Mouse (Mus musculus) liver, adult (tissue): ENCODE results near the gene Npas3.

ENCODE experiments used
- GATA4 ChIP-seq: IDR thresholded peaks from 2 replicates; pipeline ENCODE4 v1.6.1; 2014; ENCODE audit warnings: mild to moderate bottlenecking, low read length; ENCODE audit not compliant: insufficient replicate concordance

The Npas3 gene

DNA sequence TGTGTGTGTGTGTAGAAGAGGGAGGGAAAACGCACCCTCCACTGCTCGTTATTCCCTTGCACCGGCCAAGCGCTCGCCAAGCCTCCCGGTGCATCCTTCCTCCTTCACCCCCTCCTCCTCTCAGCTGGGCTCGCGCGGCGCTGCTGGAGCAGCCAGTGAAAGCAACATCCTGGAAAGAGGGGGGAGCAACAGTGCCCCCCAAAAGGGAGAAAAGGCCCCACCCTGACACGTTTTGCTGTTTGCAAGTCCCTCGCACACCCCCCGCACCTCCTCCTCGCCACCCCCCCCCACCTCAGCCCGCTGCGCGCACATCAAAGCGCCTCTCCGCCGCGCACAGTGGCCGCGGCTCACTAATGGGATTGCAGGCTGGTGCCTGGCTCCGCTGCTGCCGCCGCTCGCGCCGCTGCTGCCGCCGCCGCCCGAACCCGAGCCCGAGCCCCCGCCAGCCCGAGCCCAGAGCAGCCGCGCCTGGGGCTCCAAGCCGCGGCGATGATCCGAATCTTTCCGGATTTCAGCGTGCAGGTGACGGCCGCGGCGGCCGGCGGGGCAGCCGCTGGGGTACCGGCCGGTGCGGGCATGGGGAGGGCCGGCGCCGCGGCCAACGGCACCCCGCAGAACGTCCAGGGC lies at the start of gene Npas3:
TSS of gene Npas3 (plus strand) at position 577 of the 627 bp plus-strand sequence.
- TF ChIP-seq GATA4 = no peak

DNA sequence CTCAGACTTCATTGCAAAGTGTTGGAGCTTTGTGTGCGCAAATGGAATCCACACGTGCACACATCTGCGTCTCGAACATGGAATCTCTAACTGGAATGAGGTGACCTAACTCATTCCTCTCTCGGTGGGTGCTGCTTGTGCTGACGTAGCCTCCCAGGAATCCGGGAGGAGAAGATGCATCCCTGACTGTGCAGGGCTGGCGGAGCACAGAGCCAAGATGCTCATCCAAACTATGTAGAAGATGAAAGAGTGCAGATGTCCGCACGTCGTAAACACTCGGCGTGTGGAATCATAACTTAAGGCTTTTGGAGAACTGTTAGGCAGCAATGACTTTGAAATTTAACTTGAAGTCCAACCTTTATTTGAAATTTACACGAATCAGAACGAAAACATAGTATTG lies 31.3 kb upstream of the Npas3 start:
- TF ChIP-seq GATA4 = no peak

DNA sequence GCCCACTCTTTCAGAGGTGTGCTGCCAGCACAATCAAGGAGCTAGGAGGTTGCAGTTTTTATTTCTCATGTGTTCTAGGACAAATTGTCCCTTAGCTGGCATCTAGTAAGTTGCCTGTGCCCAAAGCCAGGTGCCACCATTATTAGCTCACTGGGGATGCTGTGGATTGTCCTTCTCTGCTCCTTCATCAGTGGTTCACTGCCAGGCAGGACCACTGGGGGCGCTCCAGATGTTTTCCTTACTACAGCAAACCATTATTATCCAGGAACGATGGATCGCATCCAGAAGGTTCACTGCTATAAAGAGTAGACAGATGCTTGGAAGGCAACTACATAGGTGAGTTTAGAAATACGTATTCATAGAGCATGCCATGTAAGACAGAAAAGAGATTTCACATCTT lies 25.7 kb upstream of the Npas3 start:
- no peak for TF ChIP-seq GATA4

DNA sequence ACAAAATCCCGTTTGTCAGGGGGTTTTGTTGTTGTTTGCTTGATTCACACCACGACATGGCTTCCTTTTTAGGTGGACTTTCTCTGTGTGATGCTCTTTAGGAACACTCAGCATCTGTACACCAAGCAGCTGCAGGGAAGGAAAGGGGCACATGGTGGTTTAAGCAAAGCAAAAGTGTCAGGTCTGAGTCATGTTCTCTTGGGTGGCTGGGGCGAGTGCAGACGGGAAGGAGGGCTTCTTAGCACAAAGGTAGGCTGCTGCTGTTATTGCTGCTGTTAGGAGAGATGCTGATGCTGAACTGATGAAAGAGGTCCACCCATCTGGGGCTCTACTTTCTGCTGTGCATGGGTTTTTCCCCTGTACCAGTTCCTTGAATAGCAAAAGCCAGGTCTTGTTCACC lies 21.1 kb upstream of the Npas3 start:
- no peak for TF ChIP-seq GATA4

DNA sequence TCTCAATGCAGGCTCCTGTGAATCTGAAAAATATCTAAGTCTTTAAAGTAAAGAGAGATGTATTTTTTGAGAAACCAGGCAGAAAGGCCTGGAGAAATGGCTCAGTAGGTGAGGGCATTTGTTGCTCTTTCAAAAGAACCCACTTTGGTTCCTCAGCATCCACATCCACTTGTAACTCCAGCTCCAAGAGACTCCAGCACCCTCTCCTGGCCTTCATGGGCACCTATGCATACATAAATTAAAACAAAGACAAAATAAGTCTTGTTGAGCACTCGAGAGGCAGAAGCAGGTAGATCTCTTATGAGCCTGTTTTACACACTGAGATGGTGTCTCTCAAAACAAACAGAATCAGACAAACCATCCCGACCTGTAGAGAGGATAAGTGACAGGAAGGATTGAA lies 19.1 kb upstream of the Npas3 start:
- no peak for TF ChIP-seq GATA4

DNA sequence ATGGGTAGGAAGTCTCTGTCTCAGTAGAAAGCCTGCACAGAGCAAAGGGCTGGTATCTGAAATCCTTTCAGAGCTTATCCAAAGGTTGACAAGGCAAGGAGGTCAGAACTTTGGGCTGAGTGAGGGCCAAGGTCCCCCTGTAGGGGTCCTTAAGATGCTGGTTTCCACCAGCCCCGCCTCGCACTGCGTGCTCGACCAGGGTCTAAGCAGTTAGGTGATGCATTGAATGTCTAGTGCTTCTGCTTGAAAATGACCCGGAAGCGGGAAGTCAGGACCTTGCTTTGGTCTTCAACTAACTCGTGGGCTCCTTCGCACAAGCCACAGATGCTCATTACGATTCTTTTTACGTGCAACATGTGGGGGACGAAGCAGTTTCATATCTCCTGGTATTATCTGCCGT lies 2.3 kb upstream of the Npas3 start:
- no peak for TF ChIP-seq GATA4

DNA sequence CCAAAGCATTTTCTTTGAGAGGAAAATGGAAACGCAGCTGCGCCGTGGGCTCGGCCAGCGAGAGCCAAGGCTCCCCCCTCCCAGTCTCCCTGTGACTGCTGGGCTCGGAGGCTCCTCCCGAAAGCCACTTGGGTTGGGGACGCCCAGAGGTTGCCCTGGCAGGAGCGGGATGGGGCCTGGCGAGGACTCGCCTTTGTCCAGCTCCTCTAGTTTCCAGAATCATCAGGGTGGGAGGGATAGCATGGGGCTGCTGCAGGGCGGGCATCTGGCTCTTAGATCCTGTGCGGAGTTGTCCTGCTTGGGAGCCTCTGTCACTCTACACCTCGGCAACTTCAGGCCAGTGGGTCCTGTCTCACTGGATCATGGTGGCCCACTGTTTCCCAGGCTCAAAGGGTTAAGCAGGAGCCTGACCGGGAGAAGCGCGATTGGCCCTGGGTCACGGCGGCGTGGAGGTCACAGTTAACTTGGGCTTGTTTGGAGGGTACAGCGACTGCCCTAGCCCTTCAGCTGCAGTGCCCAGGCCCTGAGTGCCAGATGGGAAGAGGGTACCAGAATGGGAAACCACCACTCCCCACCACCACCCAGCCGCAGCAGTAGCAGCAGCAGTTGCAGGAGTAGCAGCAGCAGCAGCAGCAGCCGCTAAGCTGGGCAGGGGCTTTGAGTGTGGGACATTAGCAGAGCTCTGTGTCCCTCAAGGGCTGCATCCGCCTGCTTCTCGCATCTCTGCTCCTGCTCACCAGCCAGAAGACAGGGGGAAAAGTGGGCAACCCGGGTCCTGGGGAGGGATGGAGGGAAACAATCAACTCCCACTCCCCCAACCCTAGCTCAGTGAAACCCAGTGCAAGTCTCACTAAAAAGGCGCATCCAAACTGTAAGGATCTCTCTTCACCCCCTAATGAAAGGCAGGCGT lies 1.6 kb upstream of the Npas3 start:
- TF ChIP-seq GATA4 = no peak

DNA sequence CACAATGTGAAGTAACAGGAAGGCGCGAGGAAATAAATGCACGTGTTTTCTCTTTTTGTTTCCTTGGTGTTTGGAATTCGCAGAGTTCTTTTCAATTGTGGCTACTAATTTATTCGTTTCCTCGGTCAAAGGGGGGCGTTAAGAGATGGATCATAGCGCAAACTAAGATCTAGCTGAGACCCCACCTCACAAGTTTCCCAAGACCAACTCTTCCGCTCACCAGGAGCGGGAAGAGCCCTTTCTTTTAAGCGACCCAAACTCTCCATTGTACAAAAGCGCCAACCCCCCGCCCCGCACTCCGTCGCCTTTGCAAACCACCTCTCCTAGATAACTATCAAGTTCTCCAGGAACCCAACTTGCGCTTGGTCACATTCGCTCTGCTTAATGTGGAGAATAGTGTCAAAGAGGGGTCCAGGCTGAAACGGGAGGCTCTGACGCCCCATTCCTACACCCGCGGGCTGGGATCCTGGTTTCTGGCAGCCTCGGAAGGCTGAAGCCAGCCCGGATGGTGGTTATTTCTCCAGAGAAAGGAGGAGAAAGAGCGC lies 914 bp upstream of the Npas3 start:
- TF ChIP-seq GATA4 = no peak

DNA sequence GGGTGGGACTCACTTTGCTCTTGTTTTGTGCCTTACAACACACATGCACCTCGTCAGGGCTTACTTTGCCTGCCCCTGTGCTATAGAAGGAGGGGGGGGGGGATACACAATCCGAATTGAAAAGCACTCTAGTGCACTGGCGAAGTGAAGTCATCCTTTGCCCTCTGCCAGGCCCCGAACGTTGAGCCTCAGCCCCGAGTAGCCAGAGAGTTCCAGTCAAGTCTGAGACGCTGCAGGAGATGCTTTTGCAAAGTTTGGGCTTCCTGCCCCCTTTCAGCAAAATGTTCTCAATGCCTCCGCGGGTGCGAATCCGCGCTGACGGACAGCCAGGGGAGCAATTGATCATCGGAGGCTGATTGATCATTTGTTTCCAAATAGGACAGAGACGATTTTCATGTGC lies 319 bp downstream of the Npas3 start:
- TF ChIP-seq GATA4 = no peak

DNA sequence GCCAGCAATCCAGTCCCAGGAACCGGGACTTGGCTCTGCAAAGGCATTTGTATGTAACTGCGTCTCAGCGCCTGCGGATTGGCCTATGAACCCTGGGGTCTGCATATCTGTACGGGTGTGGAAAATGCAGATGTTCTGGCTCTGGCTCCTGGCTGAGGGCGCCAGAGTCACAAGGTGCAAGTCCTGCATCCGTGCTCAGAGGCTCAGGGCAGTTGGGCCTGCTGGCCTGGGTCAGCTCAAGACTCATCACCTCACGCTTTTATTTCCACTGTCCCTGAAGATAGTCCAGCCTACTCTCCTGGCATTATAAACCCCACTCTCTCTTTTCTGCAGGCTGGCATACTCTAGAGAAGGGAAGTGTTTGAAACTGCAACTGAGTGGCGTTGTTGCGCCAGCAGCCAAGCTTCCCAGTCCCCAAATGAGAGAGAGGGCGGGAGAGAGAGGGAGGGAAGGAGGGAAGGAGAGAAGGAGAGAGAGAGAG lies 3.3 kb downstream of the Npas3 start:
- no peak for TF ChIP-seq GATA4

DNA sequence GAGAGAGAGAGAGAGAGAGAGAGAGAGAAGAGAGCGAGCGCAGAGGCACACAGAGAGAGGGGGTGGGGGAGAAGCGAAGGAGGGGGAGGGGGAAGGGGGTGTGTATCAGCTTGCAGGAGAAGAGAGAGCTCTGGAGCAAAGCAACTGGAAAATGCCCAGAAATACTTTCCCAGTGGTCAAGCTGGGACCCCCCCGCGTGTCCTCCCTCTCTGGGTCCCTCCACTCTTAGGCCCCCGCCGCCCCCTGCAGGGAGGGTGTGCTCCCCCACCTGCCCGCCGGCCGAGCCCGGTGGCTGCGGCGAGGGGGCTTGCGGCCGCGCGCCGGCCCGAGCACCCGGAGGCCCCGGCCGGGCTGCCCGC lies 3.7 kb downstream of the Npas3 start:
- no peak for TF ChIP-seq GATA4

DNA sequence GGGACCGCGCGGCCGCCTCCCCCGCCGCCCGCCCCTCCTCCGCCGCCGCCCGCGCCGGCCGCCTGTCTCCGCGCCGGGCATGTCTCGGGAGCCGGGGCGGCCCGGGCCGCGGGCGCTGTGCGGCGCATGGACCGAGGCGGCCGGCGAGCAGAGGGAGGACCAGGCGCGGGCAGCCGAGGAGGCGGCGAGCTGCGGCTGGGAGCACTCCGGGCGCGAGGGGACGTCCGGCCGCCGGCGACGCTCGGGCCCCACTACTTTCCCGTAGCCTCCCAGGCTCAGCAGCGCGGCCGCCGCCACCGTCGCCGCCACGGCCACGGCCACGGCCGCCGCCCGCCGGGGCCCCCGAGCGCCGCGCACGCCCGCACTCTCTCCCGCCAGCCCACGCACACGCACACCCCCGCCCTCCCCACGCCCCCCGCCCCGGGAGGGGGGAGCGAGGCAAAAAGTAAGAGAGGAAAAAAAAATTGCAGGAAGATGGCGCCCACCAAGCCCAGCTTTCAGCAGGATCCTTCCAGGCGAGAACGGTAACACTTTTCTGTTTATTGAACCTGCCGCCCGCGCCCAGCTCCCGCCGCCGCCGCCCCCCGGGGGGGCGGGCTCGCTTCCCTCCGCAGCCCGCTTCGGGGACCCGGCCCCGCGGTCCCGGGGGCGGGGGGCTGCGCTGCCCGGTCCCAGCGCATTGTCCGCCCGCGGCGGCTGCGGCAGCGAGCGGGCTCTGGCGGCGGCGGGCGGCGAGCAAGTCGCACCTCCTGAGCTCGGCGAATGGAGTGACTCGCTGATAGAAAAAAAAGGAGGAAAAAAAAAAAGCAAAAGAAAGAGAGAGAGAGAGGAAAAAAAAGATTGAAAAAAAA lies 4.3 kb downstream of the Npas3 start:
- no peak for TF ChIP-seq GATA4

DNA sequence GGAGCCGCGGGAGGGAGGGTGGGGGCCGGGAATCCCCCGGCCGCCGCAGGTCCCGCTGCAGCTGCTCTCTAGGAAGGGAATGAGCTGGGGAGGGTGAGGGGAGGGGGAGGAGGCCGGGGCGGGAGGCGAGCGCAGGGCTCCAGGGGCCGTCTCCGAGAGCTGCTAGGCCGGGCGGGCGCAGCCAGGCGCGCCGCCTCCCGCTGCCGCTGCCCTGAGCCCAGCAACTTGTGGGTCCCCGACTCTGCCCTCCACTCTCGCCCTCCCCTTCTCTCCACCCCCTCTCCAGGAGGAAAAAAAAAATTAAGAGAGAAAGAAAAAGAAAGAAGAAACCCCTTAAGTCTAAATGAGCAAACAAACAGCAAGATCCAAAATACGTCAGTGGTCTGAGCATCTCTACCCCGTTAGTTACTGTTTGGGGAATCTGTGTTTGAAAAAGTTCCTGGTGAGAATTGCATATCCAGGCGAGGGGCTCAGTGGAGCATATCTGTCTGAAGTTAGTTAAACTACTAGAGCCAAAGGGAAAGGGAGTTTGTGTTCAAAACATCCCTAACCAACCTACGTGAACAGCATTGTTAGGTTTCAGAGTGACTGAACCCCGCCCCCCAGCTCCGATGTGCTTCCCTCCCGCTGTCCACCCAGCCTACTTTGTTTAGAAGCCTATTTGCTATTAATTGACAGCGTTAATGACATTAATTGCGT lies 5.1 kb downstream of the Npas3 start:
- no peak for TF ChIP-seq GATA4

DNA sequence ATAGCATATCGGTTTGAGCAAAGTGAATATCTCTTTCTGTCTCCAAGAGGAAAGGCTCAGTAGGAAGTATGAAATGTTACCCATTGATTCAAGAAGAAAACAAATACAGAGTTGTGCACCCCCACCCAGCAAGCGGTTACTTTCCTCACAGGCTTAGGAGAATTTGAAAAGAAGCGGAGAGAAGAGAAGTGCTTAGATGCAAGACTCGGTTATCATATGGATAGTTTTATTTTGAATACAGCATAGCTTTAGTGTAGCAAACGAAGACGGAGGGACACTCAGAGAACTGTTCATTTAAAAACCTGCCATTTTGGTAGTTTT lies 5.6 kb downstream of the Npas3 start:
- TF ChIP-seq GATA4 = no peak

DNA sequence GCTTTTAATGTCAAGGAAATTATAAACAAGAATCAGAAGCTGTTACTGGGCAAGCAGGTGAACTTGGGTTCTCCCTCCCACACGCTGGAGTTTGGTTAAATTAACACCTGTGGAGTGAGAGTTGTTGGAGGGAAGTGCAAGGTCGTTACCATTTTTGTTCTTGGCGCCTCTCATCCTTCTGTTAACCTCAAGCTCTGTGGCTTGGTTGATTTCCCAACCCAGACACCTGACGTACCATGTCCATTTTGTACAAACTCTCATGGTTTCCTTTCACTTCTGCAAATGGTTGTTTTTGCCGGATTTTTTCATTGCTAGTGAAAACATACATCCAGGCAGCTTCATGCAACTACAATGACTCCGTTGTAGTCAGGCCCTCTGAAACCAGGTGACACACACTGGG lies 28.9 kb downstream of the Npas3 start:
- TF ChIP-seq GATA4 = no peak
